In genomic region chr16:30552621-30553338, GRCm38 (mm10) we compare ENCODE assay signal across 9 mouse cellular contexts. TPM values are rescaled to one million over a fixed set of nuclear protein-coding genes. Genes with fewer than 3 reads are reported as not detected.
DNase-seq lines count a peak whose midpoint lies in the region; ATAC-seq lines count a peak whose summit lies in the region.
"Had no signal": no experiment of that assay in that cellular context is flagged by ENCODE, and none has a peak within 500 bp of the region (broad histone marks: within the 10 kb centered on the region; RNA-seq: fewer than 3 reads in every experiment).

No protein-coding gene starts in this region.

- H3K4me2 ChIP-seq in heart, embryonic 12.5 days: peak overlapping the region; percentile 8; the same call in 1 of the 2 replicates
- no peak overlapping the region; the same call in 1 of the 2 replicates for H3K4me2 ChIP-seq in kidney, embryonic 16.5 days (replicated peaks; ENCODE audit: low read depth, low read length)
- no peak overlapping the region for H3K4me2 ChIP-seq in limb, embryonic 15.5 days
- no peak overlapping the region for H3K4me2 ChIP-seq in neural tube, embryonic 15.5 days

- H3K4me3 ChIP-seq in heart, embryonic 12.5 days: no peak overlapping the region
- no peak overlapping the region for H3K4me3 ChIP-seq in kidney, embryonic 16.5 days (ENCODE audit: low read length)
- H3K4me3 ChIP-seq in limb, embryonic 15.5 days: no peak overlapping the region
- H3K4me3 ChIP-seq in neural tube, embryonic 15.5 days (replicated peaks): no peak overlapping the region

- DNase-seq in urinary bladder, postnatal 14 days (ENCODE audit: low spot score): peak; percentile 75
- no peak for DNase-seq in urinary bladder, adult 18-20 months (ENCODE audit: low spot score in 2 of 2)
- DNase-seq in fibroblast of lung, adult 2 months (ENCODE audit: low read depth): peak; percentile 55

- ATAC-seq in heart, embryonic 12.5 days (ENCODE audit: insufficient number of reproducible peaks, low FRiP score): peak; percentile 80
- 0 out of 2 replicates have a peak, but pooled peaks have one; percentile 16 for ATAC-seq in kidney, embryonic 16.5 days (ENCODE audit: low FRiP score, low TSS enrichment)
- ATAC-seq in limb, embryonic 15.5 days (ENCODE audit: insufficient number of reproducible peaks, low FRiP score, low TSS enrichment, low read depth): peak; percentile 62
- ATAC-seq in neural tube, embryonic 15.5 days (ENCODE audit: low FRiP score): peak; percentile 20
- no peak for ATAC-seq in activated CD4-positive, CD25-positive, alpha-beta regulatory T cell, adult 4 months

- no peaks in the 10 kb centered on the region for H3K27me3 ChIP-seq in heart, embryonic 12.5 days (replicated peaks)
- H3K27me3 ChIP-seq in kidney, embryonic 16.5 days (ENCODE audit: insufficient read depth, low read length): no peaks in the 10 kb centered on the region
- H3K27me3 ChIP-seq in limb, embryonic 15.5 days: no peaks in the 10 kb centered on the region
- H3K27me3 ChIP-seq in neural tube, embryonic 15.5 days (replicated peaks): no peaks in the 10 kb centered on the region

- H3K4me1 ChIP-seq in heart, embryonic 12.5 days (replicated peaks): peaks cover 33% of the 10 kb centered on the region
- H3K4me1 ChIP-seq in kidney, embryonic 16.5 days (ENCODE audit: insufficient read depth, low read length): peaks cover 12% of the 10 kb centered on the region
- peaks cover 29% of the 10 kb centered on the region for H3K4me1 ChIP-seq in limb, embryonic 15.5 days
- H3K4me1 ChIP-seq in neural tube, embryonic 15.5 days: peaks cover 29% of the 10 kb centered on the region

- H3K9me3 ChIP-seq in heart, embryonic 12.5 days (replicated peaks): peaks cover 25% of the 10 kb centered on the region
- peaks cover 27% of the 10 kb centered on the region for H3K9me3 ChIP-seq in kidney, embryonic 16.5 days (ENCODE audit: low read length)
- H3K9me3 ChIP-seq in limb, embryonic 15.5 days: peaks cover 13% of the 10 kb centered on the region; the same call in 1 of the 2 replicates
- peaks cover 6% of the 10 kb centered on the region for H3K9me3 ChIP-seq in neural tube, embryonic 15.5 days (replicated peaks)

- H3K27ac ChIP-seq in heart, embryonic 12.5 days (ENCODE audit: poor library complexity, severe bottlenecking): peak overlapping the region; percentile 82
- H3K27ac ChIP-seq in kidney, embryonic 16.5 days (ENCODE audit: low read length): peak overlapping the region; percentile 86
- peak overlapping the region; percentile 80 for H3K27ac ChIP-seq in limb, embryonic 15.5 days
- H3K27ac ChIP-seq in neural tube, embryonic 15.5 days (replicated peaks): peak overlapping the region; percentile 75
- H3K27ac ChIP-seq: macrophage had no signal

- peaks cover 20% of the 10 kb centered on the region; the same call in 1 of the 2 replicates for H3K36me3 ChIP-seq in heart, embryonic 12.5 days
- H3K36me3 ChIP-seq in kidney, embryonic 16.5 days (ENCODE audit: insufficient read depth, low read length): peaks cover 17% of the 10 kb centered on the region; the same call in 1 of the 2 replicates
- H3K36me3 ChIP-seq in limb, embryonic 15.5 days: peaks cover 8% of the 10 kb centered on the region
- peaks cover 15% of the 10 kb centered on the region for H3K36me3 ChIP-seq in neural tube, embryonic 15.5 days

- peak overlapping the region; percentile 30; the same call in 1 of the 2 replicates for H3K9ac ChIP-seq in heart, embryonic 12.5 days
- H3K9ac ChIP-seq in kidney, embryonic 16.5 days (replicated peaks; ENCODE audit: low read length): peak overlapping the region; percentile 37; the same call in 1 of the 2 replicates
- no peak overlapping the region for H3K9ac ChIP-seq in limb, embryonic 15.5 days
- no peak overlapping the region for H3K9ac ChIP-seq in neural tube, embryonic 15.5 days (replicated peaks)

- 24% methylated on average over 11 of the region's 11 CpGs for WGBS in heart, embryonic 12.5 days
- 32% methylated on average over 11 of the region's 11 CpGs for WGBS in kidney, embryonic 16.5 days
- 34% methylated on average over 11 of the region's 11 CpGs for WGBS in limb, embryonic 15.5 days
- WGBS in neural tube, embryonic 15.5 days: 32% methylated on average over 11 of the region's 11 CpGs

RNA-seq across cellular contexts. Expression of gene Tmem44, which starts 2.1 kb away (rescaled TPM):
- 23.8 and 26.9 TPM in 2 replicates for polyA plus RNA-seq in heart, embryonic 12.5 days (2016; fragmentation: Nextera tagmentation; extraction: Ambion mirVana)
- polyA plus RNA-seq in kidney, embryonic 16.5 days (2015; fragmentation: Nextera tagmentation; extraction: Ambion mirVana): 16.8 and 19.7 TPM in 2 replicates
- polyA plus RNA-seq in limb, embryonic 15.5 days (2015; fragmentation: Nextera tagmentation; extraction: Ambion mirVana): 17.1 and 18.8 TPM in 2 replicates
- polyA plus RNA-seq in neural tube, embryonic 15.5 days (2015; fragmentation: Nextera tagmentation; extraction: Ambion mirVana): 57.5 and 64.7 TPM in 2 replicates
- polyA plus RNA-seq in activated CD4-positive, CD25-positive, alpha-beta regulatory T cell, adult 4 months (2017; shearing (Covaris generic)): under 1 TPM in 1 of 2 experiments, not detected in 1; 0.85 TPM
- polyA plus RNA-seq: macrophage had no signal

RNA-seq across cellular contexts. Expression of gene Lsg1, which starts 34.6 kb away (rescaled TPM):
- 42.9 and 48.1 TPM in 2 replicates for polyA plus RNA-seq in heart, embryonic 12.5 days (2016; fragmentation: Nextera tagmentation; extraction: Ambion mirVana)
- polyA plus RNA-seq in kidney, embryonic 16.5 days (2015; fragmentation: Nextera tagmentation; extraction: Ambion mirVana): 62.2 and 69.0 TPM in 2 replicates
- polyA plus RNA-seq in limb, embryonic 15.5 days (2015; fragmentation: Nextera tagmentation; extraction: Ambion mirVana): 57.2 and 66.1 TPM in 2 replicates
- polyA plus RNA-seq in neural tube, embryonic 15.5 days (2015; fragmentation: Nextera tagmentation; extraction: Ambion mirVana): 44.1 and 50.9 TPM in 2 replicates
- 10 to 100 TPM; 54.3 to 65.2 TPM for polyA plus RNA-seq in activated CD4-positive, CD25-positive, alpha-beta regulatory T cell, adult 4 months (2017; shearing (Covaris generic))

RNA-seq across cellular contexts. Expression of gene Fam43a, which starts 46.7 kb away (rescaled TPM):
- 14.5 and 15.4 TPM in 2 replicates for polyA plus RNA-seq in heart, embryonic 12.5 days (2016; fragmentation: Nextera tagmentation; extraction: Ambion mirVana)
- polyA plus RNA-seq in kidney, embryonic 16.5 days (2015; fragmentation: Nextera tagmentation; extraction: Ambion mirVana): 25.2 and 26.0 TPM in 2 replicates
- polyA plus RNA-seq in limb, embryonic 15.5 days (2015; fragmentation: Nextera tagmentation; extraction: Ambion mirVana): 23.2 and 25.6 TPM in 2 replicates
- polyA plus RNA-seq in neural tube, embryonic 15.5 days (2015; fragmentation: Nextera tagmentation; extraction: Ambion mirVana): 23.1 and 24.7 TPM in 2 replicates
- polyA plus RNA-seq in activated CD4-positive, CD25-positive, alpha-beta regulatory T cell, adult 4 months (2017; shearing (Covaris generic)): under 1 TPM; 0.42 to 0.79 TPM

Comparison
In these comparisons a context has a peak if more than half of its experiments do, and no peak if none do; other contexts are left out.
1. DNase-seq: peak in urinary bladder, postnatal 14 days (single experiment) and fibroblast of lung, adult 2 months (single experiment); none in urinary bladder, adult 18-20 months (0 of 2).
2. H3K9ac ChIP-seq: peak in heart, embryonic 12.5 days (single experiment) and kidney, embryonic 16.5 days (single experiment); none in limb, embryonic 15.5 days (single experiment) and neural tube, embryonic 15.5 days (single experiment).
3. Peak in every context shown above with its lines, with median percentiles within 50 percentile points of each other: H3K27ac ChIP-seq.